Mouse (Mus musculus): ENCODE measurements at regions not wholly inside any gene's neighbourhood (a gene's known extent, or its start where the extent isn't known, plus 50 kb on each side); places are given as distances from the start of the nearest gene placed in this dataset.

GRCm38 (mm10) chrX:12493216-12493615 is 94.4 kb upstream of the Atp6ap2 start:
- no peak for TF ChIP-seq POLR2A (IDR thresholded peaks at IDR 0.05; ENCODE audit: control insufficient read depth, extremely low read depth, insufficient read depth, low read length, poor library complexity)
- no peak for TF ChIP-seq CTCF (IDR thresholded peaks at IDR 0.05; ENCODE audit: borderline replicate concordance, control insufficient read depth, extremely low read depth, insufficient read depth, low read length, poor library complexity)

Measured in thymus, adult 2 months (tissue).